Mouse (Mus musculus) limb, embryonic 11.5 days (tissue): Measurements from ENCODE around the gene Nufip1. TPM values are rescaled to one million over a fixed set of nuclear protein-coding genes. Genes with fewer than 3 reads are reported as not detected.

Experiments
- ATAC-seq: fragments of 200-750 bp; cut with Nextera tagmentation; 2 replicates; pipeline ENCODE4 v1.8.0; 2017; ENCODE audit warnings: low read depth; ENCODE audit not compliant: insufficient number of reproducible peaks, low FRiP score, low TSS enrichment
- DNase-seq: peaks from one replicate; pipeline ENCODE4 v3.0.0-alpha.2; 2015; ENCODE audit warnings: low spot score
- H3K27ac ChIP-seq: fragments of 300-500 bp; sonication (generic); replicated peaks from 2 replicates; pipeline ENCODE4 v1.5.1; 2014; ENCODE audit warnings: low read depth, mild to moderate bottlenecking, low read length
- H3K27me3 ChIP-seq: fragments of 300-500 bp; sonication (generic); 2 replicates; pipeline ENCODE4 v1.6.1; 2014; ENCODE audit warnings: mild to moderate bottlenecking, low read length, mixed read lengths; ENCODE audit not compliant: control insufficient read depth, insufficient read depth
- H3K36me3 ChIP-seq: fragments of 300-500 bp; sonication (generic); 2 replicates; pipeline ENCODE4 v1.6.1; 2014; ENCODE audit warnings: mild to moderate bottlenecking, low read length, moderate library complexity, mixed read lengths; ENCODE audit not compliant: control insufficient read depth, insufficient read depth
- H3K4me1 ChIP-seq: fragments of 300-500 bp; sonication (generic); 2 replicates; pipeline ENCODE4 v1.6.1; 2014; ENCODE audit warnings: low read length, mixed read lengths; ENCODE audit not compliant: control insufficient read depth, insufficient read depth
- H3K4me2 ChIP-seq: fragments of 300-500 bp; sonication (generic); 2 replicates; pipeline ENCODE4 v1.6.1; 2014; ENCODE audit warnings: low read depth, mild to moderate bottlenecking, moderate library complexity; ENCODE audit not compliant: severe bottlenecking
- H3K4me3 ChIP-seq: fragments of 300-500 bp; sonication (generic); 2 replicates; pipeline ENCODE4 v1.5.1; 2014; ENCODE audit warnings: low read depth, low read length
- H3K9ac ChIP-seq: fragments of 300-500 bp; sonication (generic); 2 replicates; pipeline ENCODE4 v1.6.1; 2014; ENCODE audit warnings: mild to moderate bottlenecking, low read length
- H3K9me3 ChIP-seq: fragments of 300-500 bp; sonication (generic); 2 replicates; pipeline ENCODE4 v1.6.1; 2016; ENCODE audit warnings: low read length; ENCODE audit not compliant: control insufficient read depth
- WGBS: fragments of 180-500 bp; shearing (Covaris S2); extraction: QIAGEN DNeasy Blood & Tissue Kit; methylation state at CpG from one replicate; pipeline ENCODE4 v1.1.7; 2014; 5-methylcytosine and 5-hydroxymethylcytosine counted together
- polyA plus RNA-seq: library from polyadenylated mRNA; unstranded; fragments of >200 nt; fragmentation: Nextera tagmentation; extraction: Ambion mirVana; gene quantifications from 2 replicates; pipeline ENCODE4 v1.2.1, GENCODE M21; 2014

The Nufip1 gene
- polyA plus RNA-seq, 1 experiment from 2014 or later, result 20.1 TPM

DNA sequence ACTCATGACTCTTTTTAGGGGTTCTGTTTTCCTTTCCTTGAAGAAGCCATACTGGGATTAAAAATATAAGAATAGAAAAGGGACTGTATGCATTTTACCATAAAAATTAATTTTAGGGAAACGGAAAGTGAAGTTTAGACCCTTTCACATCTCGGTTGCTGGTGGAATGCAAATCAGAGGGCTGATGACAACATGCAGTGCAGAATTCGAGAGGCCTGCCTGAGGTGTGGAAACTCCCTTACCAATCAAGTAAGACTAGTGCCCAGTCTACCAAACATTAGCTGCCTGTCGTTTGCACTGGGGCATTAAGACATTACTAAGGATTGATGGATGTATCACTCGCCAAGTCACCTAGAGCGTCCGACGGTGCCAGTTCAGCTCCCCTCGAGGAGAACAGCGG is 37.6 kb downstream of the Nufip1 start:
- ATAC-seq (no peak), DNase-seq (no peak)
- Histone ChIP-seq H3K4me1 (peaks cover 3% of the 10 kb centered on the region; the same call in 1 of the 2 replicates), H3K4me3 (no peak overlapping the region), H3K4me2 (no peak overlapping the region), H3K36me3 (no peaks in the 10 kb centered on the region), H3K9ac (no peak overlapping the region), H3K27me3 (no peaks in the 10 kb centered on the region), H3K27ac (no peak overlapping the region), H3K9me3 (no peaks in the 10 kb centered on the region)
- WGBS, result 87% methylated on average over 10 of the region's 10 CpGs

DNA sequence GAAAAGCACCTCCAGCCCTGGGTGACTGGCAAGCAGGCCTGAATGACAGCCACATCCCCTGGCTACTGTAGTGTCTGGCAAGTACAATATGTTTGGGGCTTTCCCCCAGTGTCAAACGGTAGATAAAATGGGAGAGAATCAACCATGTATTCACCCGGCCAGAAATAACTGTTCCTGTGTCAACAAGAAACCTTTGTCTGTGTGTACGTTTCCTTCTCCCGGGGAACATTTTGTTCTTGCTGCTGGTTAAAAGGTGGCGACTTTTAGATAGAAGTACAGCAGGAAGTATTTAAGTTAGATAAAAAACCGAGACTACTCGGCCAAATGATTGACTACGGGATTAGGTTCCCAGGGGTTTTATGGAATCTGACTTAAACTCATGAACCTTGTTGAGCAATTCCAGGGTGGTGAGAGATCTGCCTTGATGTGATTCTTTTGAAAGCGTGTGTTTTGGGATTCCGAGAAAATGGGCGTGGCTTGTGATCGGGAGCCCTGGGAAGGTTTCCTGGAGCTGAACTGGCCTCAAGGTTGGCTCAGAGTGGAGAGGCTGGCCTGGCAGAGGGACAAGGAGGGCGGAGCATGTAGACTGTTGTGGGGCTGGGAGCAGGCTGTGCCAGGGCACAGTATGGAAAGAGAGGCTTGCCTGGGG is 39.0 kb downstream of the Nufip1 start:
- H3K36me3 ChIP-seq, result no peaks in the 10 kb centered on the region
- no peak overlapping the region for H3K4me3 ChIP-seq
- DNase-seq (peak; percentile 40), ATAC-seq (no peak)
- no peak overlapping the region for H3K9ac ChIP-seq
- WGBS, result 44% methylated on average over 13 of the region's 13 CpGs
- peak overlapping the region; percentile 22; the same call in 1 of the 2 replicates for H3K4me2 ChIP-seq
- no peaks in the 10 kb centered on the region for H3K9me3 ChIP-seq
- H3K27ac ChIP-seq, result no peak overlapping the region
- H3K27me3 ChIP-seq, result no peaks in the 10 kb centered on the region
- H3K4me1 ChIP-seq, result peaks cover 5% of the 10 kb centered on the region; the same call in 1 of the 2 replicates

DNA sequence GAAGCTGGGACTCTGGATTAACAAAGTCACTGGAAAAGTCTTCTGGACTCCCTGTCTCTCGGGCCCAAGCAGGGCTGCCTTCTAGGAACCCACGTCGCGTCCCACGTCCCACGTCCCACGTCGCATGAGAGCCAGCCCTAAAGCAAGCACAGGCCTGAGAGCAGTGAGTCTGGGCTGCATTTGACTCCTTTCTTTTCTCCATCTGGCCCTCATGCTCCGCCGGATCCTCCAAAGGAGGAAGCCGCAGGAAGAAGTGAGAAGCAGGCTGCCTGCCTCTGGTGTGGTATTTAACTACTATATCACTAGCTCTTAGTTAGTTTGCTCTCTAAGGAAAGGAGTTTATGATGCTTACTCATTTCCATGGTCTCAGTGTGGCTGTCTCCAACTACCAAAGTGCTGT is 39.8 kb downstream of the Nufip1 start:
- no peak overlapping the region for H3K4me3 ChIP-seq
- H3K36me3 ChIP-seq, result no peaks in the 10 kb centered on the region
- 83% methylated on average over 11 of the region's 11 CpGs for WGBS
- no peaks in the 10 kb centered on the region for H3K9me3 ChIP-seq
- ATAC-seq (no peak), DNase-seq (no peak)
- H3K27ac ChIP-seq, result no peak overlapping the region
- peaks cover 5% of the 10 kb centered on the region; the same call in 1 of the 2 replicates for H3K4me1 ChIP-seq
- H3K27me3 ChIP-seq, result no peaks in the 10 kb centered on the region
- no peak overlapping the region for H3K9ac ChIP-seq
- no peak overlapping the region for H3K4me2 ChIP-seq

DNA sequence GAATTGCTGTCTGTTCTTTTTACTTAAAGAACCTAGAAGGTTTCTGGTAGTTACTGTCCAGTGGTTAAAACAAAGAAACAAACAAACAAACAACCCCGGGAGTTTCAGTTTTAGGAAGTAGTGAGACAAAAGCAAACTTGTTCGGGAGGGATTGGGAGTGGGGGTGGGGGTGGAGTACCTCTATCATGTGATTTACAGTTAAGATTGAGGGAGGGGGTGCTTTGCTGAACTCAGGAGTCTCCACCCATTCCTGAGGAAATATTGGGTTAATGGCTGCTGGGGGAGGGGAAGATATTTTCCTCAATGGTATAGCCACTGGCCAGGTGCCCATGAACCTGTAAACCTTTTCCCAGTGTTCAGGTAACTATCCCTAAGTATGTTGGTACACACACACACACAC is 40.3 kb downstream of the Nufip1 start:
- Histone ChIP-seq H3K9me3 (no peaks in the 10 kb centered on the region), H3K4me3 (no peak overlapping the region)
- WGBS, result 83% methylated on average over 2 of the region's 2 CpGs

DNA sequence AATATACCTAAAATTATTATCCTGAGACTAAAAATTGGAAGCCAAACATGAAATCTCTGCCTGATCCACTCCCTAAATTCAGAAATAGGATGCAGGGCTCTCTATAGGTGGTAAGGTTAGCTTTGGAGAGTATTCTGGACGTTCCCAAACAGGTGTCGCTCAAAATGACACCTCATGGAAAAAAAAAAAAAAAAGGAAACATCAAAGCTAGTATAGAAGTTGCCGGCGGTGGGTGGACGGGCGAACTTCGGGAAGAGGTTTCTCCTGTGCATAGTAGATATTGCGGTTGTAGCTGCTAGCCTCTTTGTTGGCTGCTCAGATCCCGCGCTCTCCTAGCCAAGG is 41.1 kb downstream of the Nufip1 start:
- Histone ChIP-seq H3K9me3 (no peaks in the 10 kb centered on the region), H3K27ac (peak overlapping the region; percentile 94), H3K4me1 (peaks cover 5% of the 10 kb centered on the region; the same call in 1 of the 2 replicates), H3K36me3 (no peaks in the 10 kb centered on the region), H3K4me3 (peak overlapping the region; percentile 71), H3K27me3 (no peaks in the 10 kb centered on the region), H3K9ac (peak overlapping the region; percentile 92), H3K4me2 (peak overlapping the region; percentile 54)
- ATAC-seq (peak; percentile 31; the same call in 1 of the 2 replicates), DNase-seq (no peak)
- 0% methylated on average over 10 of the region's 10 CpGs for WGBS

More for the DNA sequence above, 40.3 kb downstream of the Nufip1 start:
- H3K27me3 ChIP-seq, result no peaks in the 10 kb centered on the region
- no peak overlapping the region for H3K9ac ChIP-seq
- ATAC-seq, result no peak
- no peaks in the 10 kb centered on the region for H3K36me3 ChIP-seq
- no peak overlapping the region for H3K27ac ChIP-seq
- peaks cover 5% of the 10 kb centered on the region; the same call in 1 of the 2 replicates for H3K4me1 ChIP-seq
- H3K4me2 ChIP-seq, result no peak overlapping the region
- DNase-seq, result no peak

DNA sequence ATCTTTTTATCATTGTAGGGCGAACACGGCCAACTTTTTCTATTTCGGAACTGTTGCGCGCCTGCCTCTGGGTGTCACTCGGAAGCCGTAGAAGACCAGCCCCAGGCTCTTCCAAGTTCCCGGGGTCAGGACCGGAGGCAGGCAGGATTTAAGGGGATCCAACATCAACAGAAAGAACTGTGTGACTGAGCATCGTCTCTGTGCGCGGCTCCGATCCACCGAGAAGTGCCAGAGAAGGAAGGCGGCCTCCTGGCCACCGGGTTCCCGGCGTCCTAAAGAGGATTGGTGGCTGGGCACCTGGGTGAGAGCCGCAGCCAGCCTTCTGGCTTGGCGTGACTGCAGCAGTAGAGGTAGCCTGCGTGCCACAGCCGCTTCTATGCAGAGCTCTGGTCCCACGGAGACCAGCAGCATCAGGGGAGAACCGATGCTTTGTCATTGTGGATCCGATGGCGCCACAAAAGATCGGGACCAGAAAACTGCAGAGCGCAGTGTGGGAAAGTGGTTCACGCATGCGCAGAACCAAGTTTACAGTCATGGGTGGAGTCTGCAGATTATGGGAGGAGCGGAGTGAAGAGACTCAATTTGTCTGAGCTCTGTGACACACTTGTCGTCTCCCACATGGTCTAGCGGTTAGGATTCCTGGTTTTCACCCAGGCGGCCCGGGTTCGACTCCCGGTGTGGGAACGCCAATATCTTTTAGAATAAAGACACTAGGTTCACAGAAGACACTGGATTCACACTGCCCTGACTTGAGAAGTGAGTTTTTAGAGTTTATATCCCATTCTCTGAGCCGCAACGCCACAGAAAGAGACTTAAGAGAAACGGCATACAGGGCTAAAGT is 41.7 kb downstream of the Nufip1 start:
- peak; percentile 93 for ATAC-seq
- under 1% methylated on average over 41 of the region's 41 CpGs for WGBS

DNA sequence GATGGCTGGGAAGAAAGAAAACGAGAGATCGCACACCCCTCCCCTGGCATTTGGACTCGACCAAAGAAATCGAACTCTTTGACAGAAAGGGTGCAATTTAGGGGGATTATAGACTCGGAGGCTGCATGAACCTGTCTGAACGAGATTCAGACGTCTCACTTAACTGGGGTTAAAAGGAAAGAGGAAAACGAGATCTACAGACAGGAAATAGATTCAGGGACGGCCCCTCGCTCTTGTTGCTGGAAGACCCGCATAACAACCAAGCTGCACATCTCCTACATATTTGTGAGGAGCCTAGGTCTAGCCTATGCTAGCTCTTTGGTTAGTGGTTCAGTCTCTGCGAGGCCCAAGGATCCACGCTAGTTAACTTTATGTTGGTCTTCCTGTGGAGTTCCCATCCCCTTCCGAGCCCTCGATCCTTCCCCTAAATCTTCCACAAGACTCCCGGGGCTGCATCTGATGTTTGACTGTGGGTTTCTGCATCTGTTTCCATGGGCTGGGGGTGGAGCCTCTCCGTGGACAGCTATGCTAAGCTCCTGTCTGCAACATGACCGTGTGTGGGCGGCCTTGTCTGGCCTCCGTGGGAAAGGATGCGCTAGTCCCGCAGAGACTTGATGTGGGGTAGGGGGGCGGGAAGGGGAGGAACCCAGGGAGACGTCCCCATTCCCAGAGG is 42.4 kb downstream of the Nufip1 start:
- H3K9ac ChIP-seq, result peak overlapping the region; percentile 47
- 2% methylated on average over 24 of the region's 24 CpGs for WGBS

More for the DNA sequence above, 41.7 kb downstream of the Nufip1 start:
- Histone ChIP-seq H3K27ac (peak overlapping the region; percentile 94), H3K9ac (peak overlapping the region; percentile 92), H3K36me3 (no peaks in the 10 kb centered on the region), H3K27me3 (no peaks in the 10 kb centered on the region), H3K4me1 (peaks cover 5% of the 10 kb centered on the region; the same call in 1 of the 2 replicates), H3K9me3 (no peaks in the 10 kb centered on the region), H3K4me2 (peak overlapping the region; percentile 54), H3K4me3 (peak overlapping the region; percentile 71)
- DNase-seq, result peak; percentile 97

DNA sequence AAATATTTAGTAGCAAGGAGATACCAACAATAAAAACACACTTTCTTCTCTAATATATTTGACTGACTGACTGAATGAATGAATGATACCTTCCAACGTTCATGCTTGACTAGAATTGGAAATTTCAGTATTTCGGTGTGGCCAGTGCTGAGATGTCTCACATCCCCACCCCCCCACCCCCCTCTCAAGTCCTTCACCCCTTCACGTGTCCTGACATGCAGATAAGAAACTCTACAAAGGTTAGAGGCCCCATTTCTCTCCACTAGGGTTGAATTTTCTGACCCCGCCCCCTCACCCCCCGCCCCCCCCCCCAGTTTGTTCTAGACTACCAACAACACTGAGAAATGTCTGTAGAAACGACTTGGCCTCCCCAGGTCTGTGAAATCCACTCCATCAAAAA is 43.1 kb downstream of the Nufip1 start:
- Histone ChIP-seq H3K4me2 (no peak overlapping the region), H3K36me3 (no peaks in the 10 kb centered on the region), H3K4me1 (peaks cover 5% of the 10 kb centered on the region; the same call in 1 of the 2 replicates), H3K9me3 (no peaks in the 10 kb centered on the region), H3K27ac (no peak overlapping the region), H3K27me3 (no peaks in the 10 kb centered on the region), H3K4me3 (no peak overlapping the region), H3K9ac (no peak overlapping the region)
- WGBS, result 22% methylated on average over 6 of the region's 6 CpGs
- ATAC-seq (no peak), DNase-seq (no peak)

More for the DNA sequence above, 42.4 kb downstream of the Nufip1 start:
- Histone ChIP-seq H3K4me3 (peak overlapping the region; percentile 71), H3K36me3 (no peaks in the 10 kb centered on the region), H3K4me1 (peaks cover 5% of the 10 kb centered on the region; the same call in 1 of the 2 replicates), H3K27me3 (no peaks in the 10 kb centered on the region), H3K9me3 (no peaks in the 10 kb centered on the region), H3K4me2 (peak overlapping the region; percentile 54), H3K27ac (0 out of 2 replicates have a peak overlapping the region, but pooled peaks have one; percentile 42)
- peak; percentile 55 for DNase-seq
- ATAC-seq, result no peak
